Mouse (Mus musculus) liver, embryonic 15.5 days (tissue): ENCODE data around the gene Emilin3. TPM values are rescaled to one million over a fixed set of nuclear protein-coding genes. Genes with fewer than 3 reads are reported as not detected.

ENCODE experiments used
- ATAC-seq: fragments of 200-750 bp; cut with Nextera tagmentation; 2 replicates; pipeline ENCODE4 v1.8.0; 2017; ENCODE audit warnings: moderate number of reproducible peaks, mild to moderate bottlenecking, moderate library complexity; ENCODE audit not compliant: insufficient read depth
- H3K27ac ChIP-seq: fragments of 300-500 bp; sonication (generic); replicated peaks from 2 replicates; pipeline ENCODE4 v1.5.1; 2015; ENCODE audit warnings: mild to moderate bottlenecking, inconsistent platforms
- H3K27me3 ChIP-seq: fragments of 300-500 bp; sonication (generic); 2 replicates; pipeline ENCODE4 v1.6.1; 2015; ENCODE audit warnings: mild to moderate bottlenecking, inconsistent platforms
- H3K36me3 ChIP-seq: fragments of 300-500 bp; sonication (generic); replicated peaks from 2 replicates; pipeline ENCODE4 v1.6.1; 2015; ENCODE audit warnings: moderate library complexity, mild to moderate bottlenecking, inconsistent platforms
- H3K4me1 ChIP-seq: fragments of 300-500 bp; sonication (generic); replicated peaks from 2 replicates; pipeline ENCODE4 v1.6.1; 2015; ENCODE audit warnings: inconsistent platforms
- H3K4me2 ChIP-seq: fragments of 300-500 bp; sonication (generic); 2 replicates; pipeline ENCODE4 v1.6.1; 2015; ENCODE audit warnings: moderate library complexity, mild to moderate bottlenecking, inconsistent platforms
- H3K4me3 ChIP-seq: fragments of 300-500 bp; sonication (generic); replicated peaks from 2 replicates; pipeline ENCODE4 v1.5.1; 2015; ENCODE audit warnings: mild to moderate bottlenecking, inconsistent platforms
- H3K9ac ChIP-seq: fragments of 300-500 bp; sonication (generic); 2 replicates; pipeline ENCODE4 v1.6.1; 2015; ENCODE audit warnings: moderate library complexity, mild to moderate bottlenecking, inconsistent platforms
- H3K9me3 ChIP-seq: fragments of 300-500 bp; sonication (generic); replicated peaks from 2 replicates; pipeline ENCODE4 v1.6.1; 2016; ENCODE audit warnings: inconsistent platforms
- WGBS: fragments of 180-500 bp; shearing (Covaris S2); methylation state at CpG from one replicate; pipeline ENCODE4 v1.1.7; 2015; ENCODE audit warnings: mixed read lengths; ENCODE audit not compliant: insufficient replicate concordance; 5-methylcytosine and 5-hydroxymethylcytosine counted together
- polyA plus RNA-seq: library from polyadenylated mRNA; unstranded; fragments of >200 nt; fragmentation: Nextera tagmentation; extraction: Ambion mirVana; gene quantifications from 2 replicates; pipeline ENCODE4 v1.2.1, GENCODE M21; 2015

Emilin3 gene
- polyA plus RNA-seq, 1 experiment from 2014 or later, result 0.64 TPM

DNA sequence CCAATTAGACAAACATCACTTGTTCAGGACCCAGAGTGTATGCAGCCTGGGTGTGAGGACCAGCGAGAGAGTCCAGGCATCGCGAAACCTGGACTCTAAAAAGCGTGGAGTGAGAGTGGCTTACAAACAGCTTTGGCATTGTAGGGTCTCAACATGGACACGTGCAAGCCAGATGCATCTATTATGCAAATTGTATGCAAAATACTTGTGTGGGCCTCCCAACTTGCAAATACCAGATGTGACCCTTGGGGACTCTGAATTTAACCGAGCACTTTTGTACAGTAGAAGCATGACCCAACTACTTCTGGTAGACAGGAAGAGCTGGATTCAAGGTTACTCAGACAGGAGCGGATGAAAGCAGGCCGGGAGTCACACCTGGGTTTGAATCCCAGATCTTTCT lies 4.6 kb upstream of the Emilin3 start:
- 69% methylated on average over 8 of the region's 8 CpGs for WGBS
- H3K27ac ChIP-seq, result no peak overlapping the region
- H3K4me3 ChIP-seq, result no peak overlapping the region
- no peaks in the 10 kb centered on the region for H3K9me3 ChIP-seq
- H3K9ac ChIP-seq, result no peak overlapping the region
- no peak for ATAC-seq
- peaks cover 38% of the 10 kb centered on the region for H3K27me3 ChIP-seq
- H3K4me2 ChIP-seq, result no peak overlapping the region
- no peaks in the 10 kb centered on the region for H3K36me3 ChIP-seq
- no peaks in the 10 kb centered on the region for H3K4me1 ChIP-seq

DNA sequence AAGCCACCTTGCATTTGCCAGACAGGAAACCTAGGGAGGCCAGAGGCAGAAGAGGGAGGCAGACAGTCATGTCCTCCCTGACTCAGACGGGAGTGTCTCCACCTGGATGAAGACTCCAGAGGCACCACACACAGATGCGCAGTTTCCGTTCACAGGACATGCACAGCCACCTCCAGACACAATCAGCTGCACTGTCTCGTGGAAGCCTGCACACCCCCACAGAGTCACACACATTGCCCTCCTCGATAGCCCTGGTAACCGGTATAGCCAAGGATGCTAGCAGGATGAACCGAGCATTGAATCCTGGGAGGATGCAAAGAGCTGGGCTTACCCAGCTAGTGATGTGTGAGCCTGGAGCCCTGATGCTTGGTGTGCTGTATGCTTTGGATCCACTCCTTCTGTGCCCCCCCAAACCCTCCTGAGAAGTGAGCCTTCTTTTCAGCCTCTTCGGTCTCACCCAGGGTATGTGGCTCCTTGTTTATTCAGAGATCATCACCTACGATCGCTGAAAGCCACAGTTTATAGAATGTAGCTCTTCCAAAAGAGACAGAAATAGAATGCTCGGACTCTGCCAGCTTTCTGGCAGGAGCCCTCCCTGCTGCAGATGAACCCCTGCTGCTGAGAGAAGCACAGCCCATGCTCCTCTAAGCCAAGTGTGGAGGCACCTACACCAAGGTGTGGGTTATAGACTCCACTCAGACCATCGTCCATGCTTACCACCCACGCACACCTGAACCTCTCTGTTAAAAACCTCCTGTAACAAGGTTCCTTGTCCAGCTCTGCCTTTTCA lies 3.9 kb upstream of the Emilin3 start:
- Histone ChIP-seq H3K27me3 (peaks cover 44% of the 10 kb centered on the region), H3K9me3 (no peaks in the 10 kb centered on the region), H3K4me3 (no peak overlapping the region), H3K36me3 (no peaks in the 10 kb centered on the region), H3K4me2 (no peak overlapping the region), H3K27ac (no peak overlapping the region), H3K9ac (no peak overlapping the region), H3K4me1 (no peaks in the 10 kb centered on the region)
- WGBS, result 62% methylated on average over 13 of the region's 13 CpGs
- ATAC-seq, result no peak

DNA sequence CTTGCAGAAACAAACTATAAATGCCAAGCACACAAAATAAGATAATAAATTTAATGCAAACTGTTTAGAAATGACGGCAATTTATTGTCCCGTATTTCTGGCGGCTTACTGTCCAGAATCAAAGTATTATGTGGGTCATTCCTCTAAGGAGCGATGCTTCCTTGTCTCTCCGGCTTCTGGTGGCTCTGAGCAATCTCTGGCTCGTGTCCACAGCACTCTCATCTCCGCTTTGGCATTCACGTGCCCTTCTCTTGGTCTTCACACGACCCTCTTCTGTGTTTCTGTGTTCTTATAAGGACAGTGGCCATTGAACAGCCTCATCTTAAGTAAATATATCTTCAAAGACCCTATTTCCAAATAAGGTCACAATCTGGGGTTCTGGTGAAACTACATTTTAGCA lies 2.5 kb upstream of the Emilin3 start:
- H3K4me2 ChIP-seq, result no peak overlapping the region
- H3K4me3 ChIP-seq, result no peak overlapping the region
- H3K27ac ChIP-seq, result no peak overlapping the region
- no peak overlapping the region for H3K9ac ChIP-seq
- ATAC-seq, result no peak
- H3K27me3 ChIP-seq, result peaks cover 58% of the 10 kb centered on the region
- no peaks in the 10 kb centered on the region for H3K36me3 ChIP-seq
- H3K4me1 ChIP-seq, result no peaks in the 10 kb centered on the region
- WGBS, result 62% methylated on average over 9 of the region's 9 CpGs
- H3K9me3 ChIP-seq, result no peaks in the 10 kb centered on the region

DNA sequence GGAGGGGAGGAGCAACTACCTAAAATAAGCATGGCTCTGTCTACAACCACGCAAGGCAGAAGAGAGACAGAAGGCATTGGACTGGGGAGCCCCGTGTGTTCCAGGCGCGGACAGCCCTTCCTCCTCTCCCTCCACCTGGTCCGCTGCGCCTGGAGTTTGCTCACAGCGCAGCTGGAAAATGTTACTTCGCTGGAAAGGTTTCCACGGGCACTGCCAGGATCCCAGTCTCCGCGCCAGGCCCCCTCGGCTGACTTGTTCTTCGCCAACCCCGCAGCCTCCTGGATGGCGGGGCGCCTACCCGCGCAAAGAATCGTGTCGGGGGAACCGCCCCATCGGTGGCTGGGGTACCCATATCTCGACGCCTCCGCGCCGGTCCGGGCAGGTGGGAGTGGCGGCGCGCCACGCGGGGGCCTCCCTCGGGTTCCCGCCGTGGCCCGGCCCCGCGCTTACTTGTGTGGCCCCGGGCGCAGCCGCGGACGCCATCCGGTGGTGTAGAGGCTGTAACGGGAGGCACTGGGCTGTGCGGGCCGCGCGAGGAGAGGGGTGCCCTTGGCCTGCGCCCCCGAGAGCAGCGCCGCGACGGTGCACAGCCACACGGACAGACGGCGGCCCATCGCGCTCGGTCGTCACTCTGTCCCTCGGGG lies 448 bp downstream of the Emilin3 start:
- no peaks in the 10 kb centered on the region for H3K4me1 ChIP-seq
- H3K27ac ChIP-seq, result no peak overlapping the region
- no peak for ATAC-seq
- no peaks in the 10 kb centered on the region for H3K36me3 ChIP-seq
- no peak overlapping the region for H3K9ac ChIP-seq
- peak overlapping the region; percentile 32 for H3K4me3 ChIP-seq
- H3K4me2 ChIP-seq, result peak overlapping the region; percentile 55
- 4% methylated on average over 62 of the region's 64 CpGs for WGBS
- H3K9me3 ChIP-seq, result no peaks in the 10 kb centered on the region
- H3K27me3 ChIP-seq, result peaks cover 64% of the 10 kb centered on the region

- Histone ChIP-seq H3K4me2 (no peak overlapping the region), H3K4me1 (no peaks in the 10 kb centered on the region), H3K36me3 (no peaks in the 10 kb centered on the region), H3K9me3 (no peaks in the 10 kb centered on the region), H3K9ac (no peak overlapping the region), H3K27me3 (peaks cover 64% of the 10 kb centered on the region), H3K4me3 (no peak overlapping the region), H3K27ac (no peak overlapping the region)
- 51% methylated on average over 5 of the region's 5 CpGs for WGBS
- ATAC-seq, result no peak
Observed at GRCm38 (mm10) chr2:160910633-160911032, 1.5 kb downstream of the Emilin3 start.

DNA sequence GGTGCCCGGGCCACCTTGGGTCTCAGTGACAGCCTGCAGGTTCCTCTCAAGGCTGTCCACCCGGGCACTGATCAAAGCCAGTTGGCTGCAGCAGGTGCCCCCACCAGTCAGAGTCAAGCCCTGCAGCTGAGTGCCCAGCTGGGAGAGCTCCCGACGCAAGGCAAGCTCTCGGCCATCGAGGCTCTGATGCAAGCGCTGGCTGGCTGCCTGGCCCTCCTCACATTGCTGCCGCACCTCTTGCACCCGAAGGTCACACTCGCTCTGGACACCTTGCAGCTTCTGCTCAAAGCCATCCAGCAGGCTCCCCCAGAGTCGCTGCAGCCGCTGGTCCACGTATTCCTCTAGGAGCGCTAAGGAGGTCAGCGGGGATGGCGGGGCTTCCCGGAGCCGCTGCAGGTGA lies 3.5 kb downstream of the Emilin3 start:
- Histone ChIP-seq H3K4me2 (no peak overlapping the region), H3K9ac (no peak overlapping the region), H3K9me3 (no peaks in the 10 kb centered on the region), H3K36me3 (no peaks in the 10 kb centered on the region), H3K4me1 (no peaks in the 10 kb centered on the region), H3K27ac (no peak overlapping the region), H3K4me3 (no peak overlapping the region), H3K27me3 (peaks cover 46% of the 10 kb centered on the region)
- no peak for ATAC-seq
- WGBS, result 51% methylated on average over 18 of the region's 18 CpGs

DNA sequence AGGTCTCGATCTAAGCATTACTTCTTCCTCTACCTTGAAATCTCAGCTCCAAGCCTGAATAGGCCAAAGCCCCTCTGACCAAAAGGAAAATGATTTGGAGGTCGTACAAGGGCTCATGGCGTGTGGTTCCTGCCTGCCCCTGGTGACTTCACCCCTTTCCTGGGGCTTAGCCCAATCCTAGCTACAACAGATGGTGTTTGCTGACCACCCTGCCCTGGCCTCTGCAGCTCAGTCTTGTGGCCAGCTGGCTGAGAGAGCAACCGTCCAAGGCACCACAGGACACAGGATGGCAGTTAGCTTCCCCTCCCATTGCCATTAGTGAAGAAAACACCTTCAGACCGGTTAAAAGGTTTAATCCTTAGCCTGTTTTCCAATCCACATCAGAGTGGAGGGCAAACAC lies 6.0 kb downstream of the Emilin3 start:
- Histone ChIP-seq H3K4me2 (no peak overlapping the region), H3K4me3 (no peak overlapping the region), H3K27ac (no peak overlapping the region), H3K4me1 (no peaks in the 10 kb centered on the region), H3K9ac (no peak overlapping the region), H3K36me3 (no peaks in the 10 kb centered on the region), H3K9me3 (no peaks in the 10 kb centered on the region), H3K27me3 (peaks cover 21% of the 10 kb centered on the region)
- WGBS, result 51% methylated on average over 5 of the region's 5 CpGs
- no peak for ATAC-seq

GRCm38 (mm10) chr2:160905301-160905700 lies 6.8 kb downstream of the Emilin3 start:
- Histone ChIP-seq H3K27ac (no peak overlapping the region), H3K36me3 (no peaks in the 10 kb centered on the region), H3K4me3 (no peak overlapping the region), H3K9me3 (no peaks in the 10 kb centered on the region), H3K4me1 (no peaks in the 10 kb centered on the region), H3K9ac (no peak overlapping the region), H3K27me3 (peaks cover 13% of the 10 kb centered on the region), H3K4me2 (no peak overlapping the region)
- no peak for ATAC-seq
- 78% methylated on average over 12 of the region's 12 CpGs for WGBS

- Histone ChIP-seq H3K9me3 (no peaks in the 10 kb centered on the region), H3K36me3 (no peaks in the 10 kb centered on the region), H3K27ac (no peak overlapping the region), H3K4me1 (no peaks in the 10 kb centered on the region), H3K27me3 (no peaks in the 10 kb centered on the region), H3K4me3 (no peak overlapping the region), H3K4me2 (no peak overlapping the region), H3K9ac (no peak overlapping the region)
- 42% methylated on average over 7 of the region's 7 CpGs for WGBS
- ATAC-seq, result no peak
Observed at GRCm38 (mm10) chr2:160901656-160902412, 10.3 kb downstream of the Emilin3 start.

DNA sequence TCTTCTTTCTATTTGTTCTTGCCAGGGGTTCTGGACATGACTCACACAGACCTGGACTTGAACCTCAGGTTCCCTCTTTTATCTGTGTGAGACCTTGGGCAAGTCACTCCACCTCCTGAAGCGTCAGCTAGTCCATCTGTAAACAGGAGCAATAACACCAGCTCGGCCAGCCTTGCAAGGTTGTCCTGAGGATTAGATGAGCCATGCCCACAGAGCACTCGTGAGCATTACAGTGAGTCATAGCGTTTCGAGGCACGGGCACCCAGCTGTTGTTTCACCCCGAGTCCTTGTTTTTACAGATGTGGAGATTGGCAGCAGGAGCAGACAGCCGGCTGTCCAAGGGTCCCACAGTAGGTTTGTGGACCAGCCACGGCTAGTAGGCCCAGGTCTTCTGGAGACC lies 20.4 kb downstream of the Emilin3 start:
- Histone ChIP-seq H3K36me3 (no peaks in the 10 kb centered on the region), H3K27ac (no peak overlapping the region), H3K4me2 (no peak overlapping the region), H3K4me3 (no peak overlapping the region), H3K9ac (no peak overlapping the region), H3K4me1 (peaks cover 16% of the 10 kb centered on the region), H3K27me3 (no peaks in the 10 kb centered on the region), H3K9me3 (no peaks in the 10 kb centered on the region)
- no peak for ATAC-seq
- WGBS, result 65% methylated on average over 9 of the region's 9 CpGs

DNA sequence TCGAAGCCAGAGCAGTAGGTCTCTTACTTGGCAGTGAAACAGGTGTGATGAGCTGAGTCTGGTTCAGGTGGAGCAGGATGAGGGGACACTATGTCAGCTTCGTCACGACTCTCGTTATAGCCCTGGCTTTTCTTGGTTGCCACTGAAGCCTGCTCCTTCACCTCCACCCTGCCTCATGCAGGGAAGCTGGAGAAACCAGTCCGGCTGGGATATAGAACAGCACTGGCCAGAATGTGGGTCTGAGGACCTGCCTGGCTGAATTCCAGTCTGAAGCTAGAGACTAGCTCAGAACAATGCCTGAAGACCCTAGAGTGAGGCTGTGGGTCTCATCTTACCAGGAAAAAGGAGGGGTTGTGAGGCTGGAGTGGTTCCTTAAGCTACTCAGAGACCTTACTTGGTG lies 21.1 kb downstream of the Emilin3 start:
- peaks cover 16% of the 10 kb centered on the region for H3K4me1 ChIP-seq
- H3K4me3 ChIP-seq, result no peak overlapping the region
- no peaks in the 10 kb centered on the region for H3K9me3 ChIP-seq
- H3K27me3 ChIP-seq, result no peaks in the 10 kb centered on the region
- H3K27ac ChIP-seq, result no peak overlapping the region
- no peak overlapping the region for H3K4me2 ChIP-seq
- no peak overlapping the region for H3K9ac ChIP-seq
- ATAC-seq, result no peak
- 56% methylated on average over 5 of the region's 5 CpGs for WGBS
- H3K36me3 ChIP-seq, result no peaks in the 10 kb centered on the region
